Mouse (Mus musculus): ENCODE measurements at regions not wholly inside any gene's neighbourhood (a gene's known extent, or its start where the extent isn't known, plus 50 kb on each side); places are given as distances from the start of the nearest gene placed in this dataset.

GRCm38 (mm10) chr19:54460426-54461170 is 416.6 kb downstream of the Adra2a start:
- intact Hi-C loops (cut with DNase I): no loop called here

DNA sequence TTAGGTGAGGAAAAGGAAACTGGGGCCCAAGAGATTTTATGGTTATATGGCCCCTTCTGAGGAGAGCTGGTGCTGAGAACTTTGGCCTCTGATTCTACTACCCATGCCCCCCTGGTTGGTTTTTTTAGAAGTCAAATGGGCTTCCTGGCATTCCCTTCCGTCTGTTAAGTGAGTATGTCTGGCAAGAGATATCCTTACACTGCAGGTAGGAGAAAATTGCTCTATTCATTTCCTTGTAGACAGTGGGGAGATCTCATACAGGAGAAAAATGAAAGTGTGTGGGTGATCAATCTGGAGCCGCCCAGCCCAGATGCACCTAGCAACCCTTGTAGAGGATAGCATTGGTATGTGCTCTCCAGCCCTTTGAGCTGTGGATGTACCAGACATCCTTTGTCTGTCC is 418.5 kb downstream of the Adra2a start:
- intact Hi-C loops (cut with DNase I): no loop called here

DNA sequence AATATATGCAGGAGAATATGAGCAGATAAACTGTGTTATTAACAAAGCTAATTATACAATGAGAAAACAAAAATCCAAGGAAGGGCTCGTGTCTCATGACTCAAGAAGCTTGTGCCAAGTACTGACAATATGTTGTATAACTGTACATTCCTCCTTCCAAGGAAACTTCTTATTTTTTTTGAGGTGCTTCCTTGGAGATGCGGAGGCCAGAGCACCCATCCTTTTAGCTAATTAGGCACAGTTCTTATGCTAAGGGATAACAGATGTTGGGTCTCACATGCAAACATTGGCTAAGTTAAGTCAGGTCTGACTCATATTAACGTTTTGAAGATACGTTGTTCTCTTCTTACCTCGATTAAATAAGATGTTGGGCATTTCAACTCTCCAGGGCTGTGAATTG is 426.1 kb downstream of the Adra2a start:
- intact Hi-C loops (cut with DNase I): no loop called here

GRCm38 (mm10) chr19:54498066-54498465 is 454.1 kb downstream of the Adra2a start:
- intact Hi-C loops (cut with DNase I): no loop called here

- intact Hi-C loops (cut with DNase I): loop anchor here (5.0 kb wide), 1 partner anchor 492 kb away; the partner anchor contains the start of gene Adra2a
Measured at GRCm38 (mm10) chr19:54533858-54534257, 489.9 kb downstream of the Adra2a start.

DNA sequence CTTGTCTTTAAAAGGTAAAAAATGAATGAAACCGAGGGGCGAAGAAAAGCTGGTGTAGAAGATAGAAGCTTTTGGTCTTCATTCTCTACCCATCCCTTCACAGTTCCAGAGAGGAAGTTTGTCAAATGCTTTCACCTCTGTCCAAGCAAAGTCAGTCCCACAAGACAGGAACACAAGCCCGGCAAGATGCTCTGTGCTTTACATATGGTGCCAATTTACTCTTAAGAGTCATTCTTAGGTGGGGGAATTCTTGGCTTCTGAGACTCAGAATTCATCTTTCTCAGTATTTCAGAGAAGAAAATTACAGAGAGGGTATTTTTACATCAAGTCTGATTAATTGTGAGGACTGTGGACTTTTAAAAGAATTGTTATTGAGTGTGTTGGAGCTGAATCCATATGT is 511.4 kb downstream of the Adra2a start:
- intact Hi-C loops (cut with DNase I): no loop called here

- intact Hi-C loops (cut with DNase I): no loop called here
Measured at GRCm38 (mm10) chr19:54557984-54558383, 514.0 kb downstream of the Adra2a start.

DNA sequence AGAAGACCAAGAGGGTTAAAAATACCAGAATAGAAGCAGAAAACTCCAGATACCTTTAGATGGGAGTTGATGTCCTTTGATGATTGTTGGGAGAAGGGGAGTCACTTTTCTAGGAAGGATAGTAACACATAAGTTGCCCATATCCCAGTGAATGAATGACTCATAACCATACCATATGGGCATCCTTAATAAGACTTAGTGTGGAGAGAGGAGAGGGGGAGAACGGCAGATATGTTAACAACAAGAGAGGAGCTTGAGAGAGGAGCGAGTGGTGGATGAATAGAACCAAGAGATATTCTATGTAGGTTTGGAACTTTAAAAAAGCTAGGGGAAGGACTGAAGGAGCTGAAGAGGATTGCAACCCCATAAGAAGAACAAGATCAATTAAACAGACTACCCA is 539.6 kb downstream of the Adra2a start:
- intact Hi-C loops (cut with DNase I): no loop called here

DNA sequence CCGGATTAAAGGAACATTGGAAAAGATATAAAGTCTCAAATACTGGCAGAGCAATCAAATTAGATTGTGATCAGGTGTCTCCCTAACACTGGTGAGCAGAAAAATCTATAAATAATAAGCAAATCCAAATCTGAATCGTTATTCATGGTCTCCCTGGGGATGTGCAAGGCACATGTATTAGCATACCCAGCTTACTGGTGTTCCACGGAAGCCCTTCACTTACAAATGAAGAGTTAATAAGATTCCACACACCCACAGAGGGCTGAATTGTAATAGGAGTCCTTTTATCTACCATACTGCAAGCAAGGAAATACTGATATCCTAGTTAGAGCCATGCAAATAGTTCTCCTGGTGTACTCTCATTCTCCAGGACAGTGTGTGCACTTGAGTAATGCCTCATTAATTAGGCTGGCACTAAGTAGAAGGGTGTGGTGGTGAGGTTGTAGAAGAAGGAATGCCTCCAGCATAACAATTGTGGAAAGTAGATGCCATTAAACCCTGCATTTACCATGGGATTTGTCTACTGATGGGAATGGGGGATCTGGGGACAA is 540.8 kb downstream of the Adra2a start:
- intact Hi-C loops (cut with DNase I): no loop called here

- intact Hi-C loops (cut with DNase I): no loop called here
Measured at GRCm38 (mm10) chr19:54585326-54585725, 541.4 kb downstream of the Adra2a start.

DNA sequence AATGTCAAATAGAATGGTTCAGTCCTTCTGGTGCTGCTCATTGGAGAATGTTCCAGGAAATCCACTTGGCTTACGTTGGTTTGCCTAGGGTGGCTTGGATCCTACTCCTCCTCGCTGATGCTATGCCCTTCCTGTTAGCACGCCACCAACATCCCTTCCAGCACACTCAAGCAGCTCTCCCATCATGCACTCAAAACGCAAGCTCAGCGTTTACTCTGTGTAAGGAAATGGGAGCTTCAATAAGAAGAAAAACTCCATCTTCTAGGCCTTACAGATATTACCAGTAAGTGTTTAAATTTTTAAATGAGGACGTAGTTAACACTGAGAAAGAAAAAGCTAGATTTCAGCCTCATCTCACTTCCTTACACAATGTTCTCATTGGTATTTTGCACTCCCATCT is 523.7 kb downstream of the Gpam start:
- intact Hi-C loops (cut with DNase I): no loop called here

DNA sequence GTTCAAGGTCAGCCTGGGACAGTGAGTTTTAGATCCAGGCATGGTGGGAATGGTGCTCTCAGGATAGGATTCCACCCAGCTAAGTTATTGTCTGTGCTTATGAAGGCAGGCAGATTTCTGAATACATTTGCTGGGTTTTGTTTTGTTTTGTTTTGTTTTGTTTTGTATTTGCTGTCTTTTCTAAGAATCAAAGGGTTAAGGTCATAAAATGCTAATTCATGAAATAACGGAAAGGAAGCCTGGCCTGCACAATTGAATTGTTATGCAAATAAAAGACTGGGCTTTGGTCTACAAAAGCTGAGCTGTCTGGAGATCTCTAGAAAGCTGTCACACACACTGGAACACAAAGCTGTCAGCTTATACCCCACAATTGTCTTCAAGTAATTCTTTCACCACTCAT is 521.7 kb downstream of the Gpam start:
- intact Hi-C loops (cut with DNase I): no loop called here

GRCm38 (mm10) chr19:54616924-54617323 is 510.1 kb downstream of the Gpam start:
- intact Hi-C loops (cut with DNase I): no loop called here
